Mouse (Mus musculus): ENCODE results near the gene Micall2. TPM values are rescaled to one million over a fixed set of nuclear protein-coding genes. Genes with fewer than 3 reads are reported as not detected.

The Micall2 gene
- total RNA-seq, 1 experiment from 2014 or later: 0.57 TPM

DNA sequence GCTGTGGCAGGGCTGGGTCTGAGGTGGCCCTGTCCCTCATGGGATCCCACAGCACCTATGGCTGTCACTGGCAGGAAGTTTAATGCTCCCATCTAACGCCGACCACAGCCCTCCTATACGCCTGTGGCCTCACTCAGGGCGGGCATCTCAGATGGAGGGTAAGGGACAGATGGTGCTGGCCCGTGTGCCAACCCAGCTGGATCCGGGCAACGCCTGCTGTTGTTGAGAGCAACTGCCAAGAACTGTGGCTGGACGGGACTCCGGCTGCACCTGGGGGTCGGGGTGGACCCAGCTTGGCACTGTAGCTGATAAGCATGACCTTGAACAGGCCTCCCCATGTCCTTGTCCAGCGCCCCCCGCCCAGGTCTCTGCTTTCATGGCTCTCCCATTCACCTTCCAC, 47.8 kb downstream of the Micall2 start:
- ATAC-seq (replicated peaks; ENCODE audit: insufficient number of reproducible peaks, low FRiP score, low TSS enrichment, poor library complexity, severe bottlenecking): no peak

DNA sequence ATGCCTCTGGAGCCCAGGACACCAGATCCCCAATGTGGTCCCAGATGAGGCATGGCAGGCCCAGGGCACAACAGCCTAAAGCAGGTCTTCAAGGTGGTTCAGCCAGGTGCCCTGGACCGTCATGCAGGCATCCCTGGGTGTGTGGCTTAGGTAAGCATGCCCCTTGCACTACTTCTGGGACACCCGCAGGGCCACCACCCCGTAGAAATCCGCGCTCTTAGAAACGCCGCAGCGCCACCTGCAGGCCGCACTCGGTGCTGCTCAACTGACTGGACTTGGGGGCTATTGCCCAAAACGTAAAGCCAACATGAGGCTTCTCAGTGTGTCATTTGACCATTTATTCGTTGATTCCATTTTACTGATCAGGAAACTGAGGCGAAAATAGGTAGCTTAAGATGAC, 48.5 kb downstream of the Micall2 start:
- no peak for ATAC-seq (replicated peaks; ENCODE audit: insufficient number of reproducible peaks, low FRiP score, low TSS enrichment, poor library complexity, severe bottlenecking)

- no peak for ATAC-seq (replicated peaks; ENCODE audit: insufficient number of reproducible peaks, low FRiP score, low TSS enrichment, poor library complexity, severe bottlenecking)
Measured at GRCm38 (mm10) chr5:139686530-139687249, 49.4 kb downstream of the Micall2 start.

DNA sequence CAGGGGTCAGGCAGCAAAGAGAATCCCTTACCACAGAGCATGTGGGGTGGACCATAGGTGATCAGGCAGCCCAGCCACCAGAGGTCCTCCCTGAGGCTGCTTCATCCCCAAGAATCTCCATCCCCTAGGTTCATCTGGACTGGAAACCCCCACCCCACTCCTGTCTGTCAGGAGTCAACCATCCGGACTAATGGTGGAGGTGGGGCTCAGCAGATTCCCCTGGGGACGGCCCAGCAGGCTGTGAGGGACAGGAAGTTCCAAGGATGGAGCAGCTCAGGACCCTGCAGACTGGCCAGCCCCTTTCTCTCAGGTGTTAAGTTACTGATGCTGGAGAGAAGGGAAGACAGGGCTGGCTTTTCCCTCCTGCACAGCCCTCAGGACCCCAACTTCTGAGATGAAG, 52.9 kb downstream of the Micall2 start:
- no peak for ATAC-seq (replicated peaks; ENCODE audit: insufficient number of reproducible peaks, low FRiP score, low TSS enrichment, poor library complexity, severe bottlenecking)

DNA sequence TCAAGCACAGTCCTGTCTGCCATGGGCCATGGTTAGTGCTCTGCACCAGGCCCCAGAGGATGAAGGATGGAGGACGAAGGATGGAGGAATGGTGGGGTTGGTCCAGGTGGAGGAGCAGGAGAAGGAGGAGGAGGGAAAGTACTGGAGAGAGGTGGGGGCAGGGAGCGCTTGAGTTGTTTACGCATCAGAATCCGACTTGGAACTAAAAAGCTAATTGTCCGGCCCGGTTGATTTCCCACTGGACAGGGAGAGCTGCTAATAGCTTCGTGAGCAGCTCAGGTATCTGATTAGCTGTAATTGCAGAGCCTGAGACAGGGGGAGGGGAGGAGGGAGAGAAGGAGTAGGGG, 53.5 kb downstream of the Micall2 start:
- no peak for ATAC-seq (replicated peaks; ENCODE audit: insufficient number of reproducible peaks, low FRiP score, low TSS enrichment, poor library complexity, severe bottlenecking)

- no peak for ATAC-seq (replicated peaks; ENCODE audit: insufficient number of reproducible peaks, low FRiP score, low TSS enrichment, poor library complexity, severe bottlenecking)
Measured at GRCm38 (mm10) chr5:139681832-139682630, 54.1 kb downstream of the Micall2 start.

GRCm38 (mm10) chr5:139675707-139675967, 60.5 kb downstream of the Micall2 start:
- no peak for ATAC-seq (replicated peaks; ENCODE audit: insufficient number of reproducible peaks, low FRiP score, low TSS enrichment, poor library complexity, severe bottlenecking)

GRCm38 (mm10) chr5:139674940-139675706, 61.0 kb downstream of the Micall2 start:
- no peak for ATAC-seq (replicated peaks; ENCODE audit: insufficient number of reproducible peaks, low FRiP score, low TSS enrichment, poor library complexity, severe bottlenecking)

DNA sequence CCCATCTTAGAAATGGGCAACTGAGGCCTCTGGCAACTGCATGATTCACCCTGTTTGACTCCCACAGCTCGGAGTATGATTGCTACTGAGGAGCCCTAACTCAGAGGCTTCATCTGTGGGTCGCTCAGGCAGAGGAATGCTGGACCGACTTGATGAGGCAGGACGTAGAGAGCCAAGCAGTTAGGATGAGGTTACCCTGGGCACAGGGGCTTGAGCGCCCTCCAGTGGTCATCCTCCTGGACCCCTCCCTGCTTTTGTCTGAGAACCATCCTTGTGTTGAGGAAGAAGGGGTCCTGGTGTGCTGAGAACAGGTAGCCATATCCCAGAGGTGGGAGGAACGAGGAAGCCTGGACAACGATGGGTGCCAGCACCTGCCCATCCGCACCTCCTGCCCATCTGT, 66.8 kb downstream of the Micall2 start:
- ATAC-seq (replicated peaks; ENCODE audit: insufficient number of reproducible peaks, low FRiP score, low TSS enrichment, poor library complexity, severe bottlenecking): no peak

DNA sequence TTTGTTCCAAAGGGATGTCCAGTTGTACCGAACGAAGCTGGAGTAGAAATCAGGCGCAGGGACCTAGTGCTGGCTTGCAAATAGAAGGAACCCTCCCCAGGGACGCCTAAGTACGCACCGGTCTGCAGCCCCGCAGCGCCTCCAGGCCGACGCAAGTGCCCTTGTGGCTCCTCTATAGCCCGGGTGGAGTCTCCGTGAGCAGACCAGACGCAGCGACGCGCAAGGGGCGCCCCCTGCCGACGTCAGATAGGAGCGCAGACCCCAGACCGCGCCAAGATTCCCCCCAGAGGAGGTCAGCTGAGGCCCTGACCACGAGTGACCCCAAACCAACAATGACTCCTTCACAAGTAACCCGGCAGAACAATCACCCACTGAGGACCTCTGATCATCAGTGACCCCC, 67.6 kb downstream of the Micall2 start:
- ATAC-seq (replicated peaks; ENCODE audit: insufficient number of reproducible peaks, low FRiP score, low TSS enrichment, poor library complexity, severe bottlenecking): no peak

- ATAC-seq (replicated peaks; ENCODE audit: insufficient number of reproducible peaks, low FRiP score, low TSS enrichment, poor library complexity, severe bottlenecking): no peak
Measured at GRCm38 (mm10) chr5:139666496-139666895, 69.6 kb downstream of the Micall2 start.

DNA sequence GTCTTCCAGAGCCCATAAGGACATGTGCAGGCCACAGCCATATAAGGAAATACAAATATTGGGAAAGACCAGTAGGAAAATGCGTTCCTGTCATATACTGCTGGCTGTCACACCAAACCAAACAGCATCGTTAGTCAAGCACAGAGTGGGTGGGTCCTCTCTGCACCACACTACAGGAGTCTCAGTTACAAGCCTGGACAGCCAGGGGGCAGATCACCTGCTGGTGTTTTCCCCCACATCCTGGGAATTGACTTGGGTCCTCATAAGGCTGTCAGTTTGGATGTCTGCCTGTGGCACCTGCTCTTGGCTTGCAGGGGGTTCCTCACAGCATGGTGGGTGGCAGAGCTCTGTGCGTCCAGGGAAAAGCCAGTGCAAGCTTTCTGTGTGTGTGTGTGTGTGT, 70.8 kb downstream of the Micall2 start:
- no peak for ATAC-seq (replicated peaks; ENCODE audit: insufficient number of reproducible peaks, low FRiP score, low TSS enrichment, poor library complexity, severe bottlenecking)

DNA sequence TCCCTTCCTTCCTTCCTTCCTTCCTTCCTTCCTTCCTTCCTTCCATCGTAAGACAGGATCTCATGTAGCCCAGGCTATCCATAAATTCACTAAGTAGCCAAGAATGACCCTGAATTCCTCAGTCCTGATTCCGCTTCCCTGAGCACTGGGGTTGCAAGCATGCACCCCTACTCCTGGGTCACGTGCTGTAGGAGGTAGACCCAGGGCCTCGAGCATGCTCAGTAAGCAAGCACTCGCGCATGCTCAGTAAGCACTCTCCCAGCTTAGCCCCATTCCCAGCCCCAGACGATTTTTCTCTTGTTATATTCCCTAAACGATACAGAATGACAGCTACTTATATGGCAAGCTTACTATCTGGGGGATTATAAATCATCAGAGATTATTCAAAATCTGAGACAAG, 74.4 kb downstream of the Micall2 start:
- no peak for ATAC-seq (replicated peaks; ENCODE audit: insufficient number of reproducible peaks, low FRiP score, low TSS enrichment, poor library complexity, severe bottlenecking)

- ATAC-seq (replicated peaks; ENCODE audit: insufficient number of reproducible peaks, low FRiP score, low TSS enrichment, poor library complexity, severe bottlenecking): no peak
Measured at GRCm38 (mm10) chr5:139659307-139659706, 76.8 kb downstream of the Micall2 start.

DNA sequence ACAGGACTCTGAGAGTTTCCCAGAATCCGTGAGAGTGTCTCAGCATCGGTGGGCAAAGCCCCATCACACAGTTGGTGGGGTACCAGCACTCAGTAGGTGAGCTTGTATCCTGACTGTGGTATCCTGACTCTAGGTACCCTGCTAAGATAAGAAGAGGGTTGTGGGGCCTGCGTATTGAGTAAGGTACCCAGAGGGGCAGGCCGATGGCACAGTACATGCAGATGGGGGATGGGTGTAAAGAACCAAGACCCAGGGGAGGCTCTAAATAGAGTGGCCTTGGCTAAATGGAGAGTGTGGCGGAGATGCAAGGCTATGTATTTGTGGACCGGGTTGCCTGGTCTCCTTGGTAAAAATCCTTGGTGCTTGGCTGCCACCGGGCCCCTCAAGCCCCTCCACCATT, 77.3 kb downstream of the Micall2 start:
- ATAC-seq (replicated peaks; ENCODE audit: insufficient number of reproducible peaks, low FRiP score, low TSS enrichment, poor library complexity, severe bottlenecking): no peak

DNA sequence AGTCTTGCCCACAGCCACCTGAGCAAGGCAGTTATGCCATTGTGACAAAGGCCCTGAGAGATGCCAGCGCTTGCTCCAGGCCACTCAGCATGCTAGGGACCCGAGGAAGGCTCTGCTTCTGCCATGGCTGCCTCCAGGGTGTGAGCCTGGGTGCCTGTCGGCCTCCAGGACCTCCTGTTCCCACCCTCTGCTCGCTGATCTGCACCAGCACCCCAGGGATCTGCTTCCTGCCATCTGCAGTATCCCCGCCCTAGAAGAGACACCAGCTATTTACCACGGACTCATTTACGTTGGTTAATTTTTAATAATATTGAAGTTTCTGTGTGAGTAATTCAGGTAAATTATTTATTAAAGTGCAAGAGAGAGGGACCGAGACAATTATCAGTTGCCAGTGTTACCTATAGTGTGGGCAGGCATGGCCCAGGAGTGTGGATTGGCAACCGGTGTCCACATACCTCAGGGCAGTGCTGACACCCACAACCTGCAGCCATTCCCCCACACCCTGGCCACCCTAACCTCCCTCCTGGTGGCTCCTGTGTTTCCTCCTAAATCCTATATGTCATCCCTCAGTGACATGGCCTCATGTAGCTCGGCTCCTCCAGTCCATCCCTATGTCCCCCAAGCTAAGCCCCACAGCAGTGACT, 78.1 kb downstream of the Micall2 start:
- ATAC-seq (replicated peaks; ENCODE audit: insufficient number of reproducible peaks, low FRiP score, low TSS enrichment, poor library complexity, severe bottlenecking): no peak

All from monocyte, adult 5-6 weeks (primary cell).